Mouse (Mus musculus): Measurements from ENCODE around the gene 2210408I21Rik.

DNA sequence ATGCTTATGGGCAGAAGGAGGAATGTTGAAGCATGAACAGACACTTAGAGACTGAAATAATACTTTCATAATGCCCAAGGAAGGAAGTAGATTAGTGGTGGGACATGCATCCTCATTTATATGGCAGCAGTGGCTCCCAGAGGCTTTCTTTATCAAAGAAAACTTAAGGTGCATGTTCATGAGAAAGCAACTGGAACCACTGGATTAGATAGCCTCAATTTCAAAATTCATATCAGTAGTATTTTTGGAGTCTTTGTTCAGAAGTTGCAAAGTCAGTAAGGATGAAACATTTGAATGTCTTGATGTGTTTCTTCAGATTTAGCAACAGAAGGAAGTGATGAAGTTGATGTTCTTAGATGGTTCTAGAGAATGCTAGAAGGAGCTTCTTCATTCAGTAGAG, 77.9 kb downstream of the 2210408I21Rik start:
- TF ChIP-seq CTCF (IDR thresholded peaks at IDR 0.05; ENCODE audit: low read depth) (no peak), EP300 (IDR thresholded peaks at IDR 0.05; ENCODE audit: low read depth) (no peak)
